Mouse (Mus musculus) forelimb bud, embryonic 11.5 days (tissue): Measurements from ENCODE around the gene Fbp1.
"Not testable (repeated sequence)": the region's sequence is repeated elsewhere in the genome, so short reads cannot be mapped to it uniquely, and the experiment has no call there.

Experiments
- DNase-seq: peaks from one replicate; pipeline ENCODE4 v3.0.0-alpha.2; 2012; ENCODE audit warnings: low read depth, low spot score

The Fbp1 gene

GRCm38 (mm10) chr13:62884536-62884935 is 3.5 kb downstream of the Fbp1 start:
- DNase-seq = no peak

GRCm38 (mm10) chr13:62883925-62884324 is 4.2 kb downstream of the Fbp1 start:
- no peak for DNase-seq

- DNase-seq = no peak
These were observed 4.6 kb downstream of the Fbp1 start for GRCm38 (mm10) chr13:62883436-62883835.

- no peak for DNase-seq
These were observed 5.2 kb downstream of the Fbp1 start for GRCm38 (mm10) chr13:62882856-62883255.

GRCm38 (mm10) chr13:62881336-62881735 is 6.7 kb downstream of the Fbp1 start:
- no peak for DNase-seq

DNA sequence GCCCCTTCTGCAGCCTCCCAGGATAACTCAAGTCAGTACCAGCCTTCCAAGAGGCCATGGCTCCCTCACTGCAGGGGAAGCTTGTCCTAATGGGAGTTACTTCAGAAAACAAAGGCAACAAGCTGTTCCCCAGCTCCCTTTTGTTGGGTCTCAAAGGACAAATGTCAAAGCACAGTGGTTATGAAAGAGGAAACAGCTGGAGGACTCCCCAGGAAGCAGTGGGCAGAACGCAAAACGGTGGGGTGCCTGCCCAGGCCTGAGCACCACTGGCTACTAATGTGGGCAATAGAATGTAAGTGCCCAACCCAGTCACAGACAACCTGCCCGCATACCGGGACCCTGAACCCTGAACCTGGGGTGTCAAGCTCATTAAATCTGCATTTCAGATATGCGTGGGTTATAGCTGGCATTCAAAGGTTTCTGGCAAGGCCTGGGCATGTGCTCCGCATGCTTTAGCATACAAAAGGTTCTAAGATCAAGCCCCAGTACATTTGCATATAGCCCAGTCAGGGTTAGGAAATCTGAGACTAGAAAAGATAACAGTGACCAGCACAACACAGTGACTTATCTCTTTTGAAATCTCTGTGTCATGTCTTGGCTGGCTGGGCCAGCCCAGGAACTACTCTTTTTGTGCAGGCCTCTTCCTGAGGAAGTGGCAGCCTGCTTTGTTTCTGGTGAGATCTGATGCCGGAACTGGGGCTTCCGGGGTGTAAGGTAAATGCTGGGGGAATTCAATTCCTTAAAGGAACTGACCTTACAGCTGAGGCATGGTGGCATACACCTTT is 8.1 kb downstream of the Fbp1 start:
- no peak for DNase-seq

DNA sequence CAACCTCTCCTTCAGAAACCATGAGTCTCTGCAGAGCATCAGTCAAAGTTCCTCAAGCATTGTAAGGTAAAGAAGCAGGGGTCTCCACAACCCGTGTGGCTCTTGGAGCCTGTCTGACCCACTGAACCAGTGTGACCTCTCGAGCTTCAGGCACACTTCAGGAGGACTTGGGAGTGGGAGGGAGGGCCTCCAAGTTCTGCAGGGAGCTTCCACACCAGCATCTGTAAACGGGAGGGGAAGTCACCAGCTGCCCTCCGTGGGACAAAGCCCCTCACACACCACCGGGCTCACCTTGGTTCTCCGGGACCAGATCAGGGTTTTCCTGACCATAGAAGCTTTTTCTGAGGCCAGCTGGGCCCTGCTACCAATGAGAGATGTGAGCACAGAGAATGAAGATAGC is 8.7 kb downstream of the Fbp1 start:
- DNase-seq = no peak

- no peak for DNase-seq
These were observed 10.8 kb downstream of the Fbp1 start for GRCm38 (mm10) chr13:62877247-62877646.

DNA sequence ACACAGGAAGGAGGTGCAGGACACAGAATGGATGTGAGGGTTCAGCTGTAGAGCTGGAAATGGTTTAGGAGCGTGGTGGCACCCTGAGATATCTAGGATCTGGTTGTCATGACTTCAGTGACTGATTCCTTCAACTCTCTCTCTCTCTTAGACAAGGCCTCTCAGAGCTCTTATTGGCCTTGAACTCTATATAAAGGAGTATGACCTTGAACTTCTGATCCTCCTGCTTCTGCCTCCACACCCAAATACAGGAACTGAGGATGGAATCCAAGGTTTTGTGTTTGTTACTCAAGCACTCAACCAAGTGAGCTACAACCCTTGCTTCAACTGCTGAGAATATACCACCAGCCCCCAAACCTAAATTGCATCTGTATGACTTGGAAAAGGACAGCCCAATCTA is 12.0 kb downstream of the Fbp1 start:
- no peak for DNase-seq

GRCm38 (mm10) chr13:62872252-62872651 is 15.8 kb downstream of the Fbp1 start:
- DNase-seq = no peak

- DNase-seq = no peak
These were observed 17.5 kb downstream of the Fbp1 start for GRCm38 (mm10) chr13:62870605-62871004.

GRCm38 (mm10) chr13:62866817-62867216 is 21.3 kb downstream of the Fbp1 start:
- DNase-seq = no peak

- peak; percentile 71 for DNase-seq
These were observed 22.3 kb downstream of the Fbp1 start for GRCm38 (mm10) chr13:62865651-62866315.

DNA sequence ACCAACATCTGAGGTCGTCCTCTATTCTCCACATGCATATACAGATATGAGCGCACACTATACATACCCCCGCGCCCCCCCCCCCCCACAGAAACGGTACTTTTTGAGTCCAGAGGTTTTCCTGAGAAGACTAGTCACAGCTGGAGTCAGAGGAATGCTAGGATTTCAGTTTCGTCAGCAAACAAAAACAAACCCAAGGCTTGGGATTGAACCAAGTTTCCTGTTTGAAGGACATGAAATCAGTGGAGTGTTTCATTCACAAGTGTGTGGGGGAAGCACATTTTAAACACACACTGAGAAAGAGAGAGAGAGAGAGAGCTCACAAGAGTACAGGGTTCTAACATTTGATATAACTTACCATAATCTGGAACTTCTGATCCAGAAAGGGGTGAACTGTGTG is 24.3 kb downstream of the Fbp1 start:
- no peak for DNase-seq

DNA sequence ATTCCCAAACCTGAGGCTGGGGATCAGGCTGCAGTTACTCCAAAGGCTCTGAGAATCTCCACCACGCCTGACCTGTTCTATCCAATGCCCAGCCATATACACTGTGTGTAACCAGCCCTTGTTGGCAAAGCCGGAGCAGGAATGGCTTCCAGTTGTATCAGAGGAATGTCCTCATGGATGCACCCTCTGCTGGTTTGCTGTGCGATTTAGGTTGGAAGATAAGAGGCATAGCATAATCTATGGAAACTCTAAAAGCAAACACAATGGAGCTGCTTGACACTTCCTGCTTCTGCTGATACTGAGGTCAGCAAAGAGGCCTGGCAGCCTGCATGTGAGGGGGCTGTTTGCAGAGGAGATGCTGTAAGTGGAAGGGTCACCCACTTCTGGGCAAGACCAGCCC is 25.2 kb downstream of the Fbp1 start:
- DNase-seq = no peak

DNA sequence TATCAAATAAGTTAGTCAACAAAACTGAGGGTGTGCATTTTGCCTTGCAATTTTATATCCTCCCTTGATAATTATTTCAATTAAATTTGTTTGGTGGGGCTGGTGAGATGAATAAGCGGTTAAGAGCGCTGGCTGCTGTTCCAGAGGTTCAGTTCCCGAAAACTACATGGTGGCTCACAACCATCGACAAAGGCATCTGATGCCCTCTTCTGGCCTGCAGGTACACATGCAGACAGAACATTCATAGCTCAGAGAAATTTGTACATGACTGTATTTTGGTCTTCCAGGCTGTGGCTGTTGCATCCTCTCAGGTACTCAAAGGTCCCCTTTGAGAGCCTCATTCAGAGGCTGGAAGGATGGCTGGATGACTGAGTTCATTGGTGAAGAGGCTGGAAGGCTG is 28.0 kb downstream of the Fbp1 start:
- DNase-seq = no peak

DNA sequence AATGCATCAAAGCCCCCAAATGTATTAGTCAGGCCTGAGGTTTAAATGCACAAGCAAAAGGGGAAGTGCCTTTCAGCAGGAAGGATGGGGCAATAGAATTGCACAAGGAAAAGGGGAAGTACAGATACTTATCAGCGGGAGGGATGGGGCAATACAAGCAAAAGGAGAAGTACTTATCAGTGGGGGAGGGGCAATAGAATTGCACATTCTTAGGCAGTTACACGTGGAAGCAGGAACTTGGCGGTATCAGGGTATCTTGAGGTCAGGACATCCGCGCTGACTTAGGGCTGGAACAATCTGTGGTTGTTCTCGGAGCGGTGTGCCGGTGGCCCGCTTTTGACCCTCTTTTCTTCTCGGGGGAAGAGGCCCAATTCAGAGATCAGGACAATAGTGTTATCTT is 28.8 kb downstream of the Fbp1 start:
- DNase-seq = not testable (repeated sequence)

- no peak for DNase-seq
These were observed 29.9 kb downstream of the Fbp1 start, which contains the start of gene Fbp2 for GRCm38 (mm10) chr13:62857941-62858915. Gene Fbp2, minus strand, starts transcription at chr13:62858422.

DNA sequence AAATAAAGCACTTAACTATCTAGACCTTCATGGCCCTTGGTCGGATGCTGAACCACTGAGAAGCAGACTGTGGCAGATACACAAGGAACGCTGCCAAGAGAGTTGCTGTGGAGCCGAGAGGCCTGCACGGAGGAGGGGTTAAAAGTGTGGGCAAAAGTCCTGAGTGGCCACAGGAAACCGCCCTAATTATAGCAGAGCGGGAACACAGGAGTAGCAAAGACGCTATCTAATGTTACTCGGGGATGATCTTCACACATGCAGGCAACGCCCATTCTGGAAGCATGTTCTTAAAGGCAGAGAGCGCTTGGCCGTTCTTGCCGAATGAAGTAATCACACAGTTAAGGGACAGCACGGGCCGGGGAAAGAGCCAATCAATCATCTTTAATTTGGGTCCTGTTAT is 31.2 kb downstream of the Fbp1 start:
- no peak for DNase-seq

GRCm38 (mm10) chr13:62856305-62856675 is 31.8 kb downstream of the Fbp1 start:
- DNase-seq = peak; percentile 94

GRCm38 (mm10) chr13:62855396-62856304 is 32.4 kb downstream of the Fbp1 start:
- DNase-seq = no peak
